Mouse (Mus musculus): ENCODE data around the gene Meis3.

- TF ChIP-seq POLR2A (IDR thresholded peaks at IDR 0.05; ENCODE audit: insufficient read depth, low read depth, low read length) (no peak), CTCF (IDR thresholded peaks at IDR 0.05; ENCODE audit: insufficient read depth, low read depth, low read length) (no peak)
Observed at GRCm38 (mm10) chr7:16156105-16156714, 18.7 kb upstream of the Meis3 start.

Measured in olfactory bulb, adult 2 months (tissue).